Mouse (Mus musculus): ENCODE measurements at regions not wholly inside any gene's neighbourhood (a gene's known extent, or its start where the extent isn't known, plus 50 kb on each side); places are given as distances from the start of the nearest gene placed in this dataset.
A peak's percentile ranks its signal among the peaks of the same experiment; 100 is the strongest.

DNA sequence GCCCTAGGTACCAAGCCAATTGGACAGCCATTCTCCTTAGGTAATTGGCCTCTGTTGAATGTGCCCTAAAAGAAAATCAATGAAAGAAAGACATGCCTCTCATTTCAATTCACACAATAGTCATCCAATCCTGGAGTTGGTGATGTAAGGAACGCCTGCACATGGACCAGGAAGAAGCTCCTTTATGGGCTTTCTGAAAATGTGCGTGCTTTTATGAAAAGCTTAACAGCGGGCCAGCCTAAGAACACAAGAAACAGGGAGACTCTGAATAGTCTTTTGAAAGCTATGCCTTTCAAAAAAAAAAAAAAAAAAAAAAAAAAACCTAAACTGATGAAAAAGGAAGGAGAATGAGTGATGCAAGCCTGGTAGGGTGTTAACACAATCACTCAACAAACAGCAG, 183.1 kb downstream of the Pcdh19 start:
- no peak overlapping the region for H3K27ac ChIP-seq
- TF ChIP-seq CTCF (conservative IDR thresholded peaks at IDR 0.05) = no peak
- no peak for DNase-seq (ENCODE audit: low spot score in 2 of 2)
- no peak overlapping the region for H3K4me3 ChIP-seq

GRCm38 (mm10) chrX:133461867-133462266, 226.9 kb downstream of the Pcdh19 start:
- H3K27ac ChIP-seq = no peak overlapping the region
- DNase-seq (ENCODE audit: low spot score in 2 of 2) = no peak
- no peak for TF ChIP-seq CTCF (conservative IDR thresholded peaks at IDR 0.05)
- no peak overlapping the region for H3K4me3 ChIP-seq

- peak overlapping the region; percentile 39; the same call in 1 of the 2 replicates for H3K27ac ChIP-seq
- no peak overlapping the region for H3K4me3 ChIP-seq
- no peak for TF ChIP-seq CTCF (conservative IDR thresholded peaks at IDR 0.05)
- DNase-seq (ENCODE audit: low spot score in 2 of 2) = peak in 1 of 2 experiments; percentile 1
These were observed 241.4 kb downstream of the Pcdh19 start for GRCm38 (mm10) chrX:133447417-133447816.

DNA sequence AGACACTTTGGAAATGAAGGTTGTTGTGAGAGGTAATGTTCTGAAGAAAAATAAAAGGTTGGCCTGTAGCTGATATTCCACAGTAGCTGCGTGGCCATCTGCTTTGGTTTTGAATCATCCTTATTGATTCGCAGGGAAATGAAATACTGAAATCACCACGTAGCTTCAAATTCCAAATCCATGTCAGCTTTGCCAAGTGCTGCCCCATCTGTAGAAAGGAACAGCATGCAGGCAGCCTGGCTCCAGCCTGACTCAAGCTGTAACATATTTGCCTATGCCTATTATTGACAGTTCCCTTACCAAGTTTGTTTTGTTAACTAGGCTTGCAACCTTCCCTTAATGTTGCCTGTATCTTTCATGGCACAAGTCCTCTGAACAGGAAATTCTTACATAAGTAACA, 286.3 kb downstream of the Pcdh19 start:
- TF ChIP-seq CTCF (conservative IDR thresholded peaks at IDR 0.05) = no peak
- peak; percentile 55 to 73 for DNase-seq (ENCODE audit: low spot score in 2 of 2)
- no peak overlapping the region for H3K4me3 ChIP-seq
- peak overlapping the region; percentile 70; the same call in 1 of the 2 replicates for H3K27ac ChIP-seq

DNA sequence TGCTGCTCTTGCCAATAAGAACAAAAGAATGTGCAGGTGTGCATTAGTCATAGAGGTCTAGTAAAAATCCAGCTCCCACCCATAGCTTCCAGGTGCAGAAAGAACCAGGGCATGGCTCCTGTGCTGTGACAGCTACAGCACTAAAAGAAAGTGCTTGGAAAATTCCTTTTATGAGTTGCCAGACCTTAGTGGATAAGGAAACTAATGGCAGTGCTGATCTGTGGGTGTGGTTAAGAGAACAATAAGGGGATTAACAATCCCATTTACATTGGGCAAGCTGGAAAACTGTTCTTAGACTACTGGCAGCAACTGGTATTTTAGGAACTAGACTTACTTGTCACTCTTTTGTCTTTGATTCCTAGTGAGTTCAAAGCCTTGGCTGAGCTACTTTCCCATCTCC, 301.0 kb downstream of the Pcdh19 start:
- no peak for DNase-seq (ENCODE audit: low spot score in 2 of 2)
- Histone ChIP-seq H3K4me3 (no peak overlapping the region), H3K27ac (no peak overlapping the region)
- TF ChIP-seq CTCF (conservative IDR thresholded peaks at IDR 0.05) = no peak

DNA sequence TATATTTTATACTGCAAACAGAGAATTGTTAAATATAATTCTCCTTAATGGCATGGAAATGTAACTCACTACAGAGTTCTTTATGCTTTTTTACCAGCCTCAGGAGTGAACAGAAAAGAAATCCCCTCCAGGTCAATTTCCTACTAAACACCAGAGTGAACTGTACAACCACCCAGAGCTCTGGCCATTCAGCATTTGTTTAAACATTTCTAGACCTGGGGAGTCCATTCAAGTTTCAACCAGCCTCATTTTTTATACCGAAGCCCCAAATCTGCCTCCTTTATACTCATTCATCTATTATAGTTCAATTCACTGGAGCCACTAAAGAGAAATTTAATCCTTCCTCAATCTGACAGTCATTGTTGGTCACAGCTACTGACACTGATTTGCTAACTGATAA, 314.8 kb downstream of the Pcdh19 start:
- no peak overlapping the region for H3K4me3 ChIP-seq
- no peak for DNase-seq (ENCODE audit: low spot score in 2 of 2)
- H3K27ac ChIP-seq = no peak overlapping the region
- no peak for TF ChIP-seq CTCF (conservative IDR thresholded peaks at IDR 0.05)

GRCm38 (mm10) chrX:133373047-133373446, 315.7 kb downstream of the Pcdh19 start:
- no peak for DNase-seq (ENCODE audit: low spot score in 2 of 2)
- Histone ChIP-seq H3K27ac (no peak overlapping the region), H3K4me3 (no peak overlapping the region)
- TF ChIP-seq CTCF (conservative IDR thresholded peaks at IDR 0.05) = no peak

- no peak for DNase-seq (ENCODE audit: low spot score in 2 of 2)
- no peak overlapping the region for H3K4me3 ChIP-seq
These were observed 316.4 kb downstream of the Pcdh19 start for GRCm38 (mm10) chrX:133372411-133372810.

GRCm38 (mm10) chrX:133360739-133361138, 328.0 kb downstream of the Pcdh19 start:
- TF ChIP-seq CTCF (conservative IDR thresholded peaks at IDR 0.05) = no peak
- no peak overlapping the region for H3K27ac ChIP-seq
- no peak overlapping the region for H3K4me3 ChIP-seq
- DNase-seq (ENCODE audit: low spot score in 2 of 2) = no peak

More at GRCm38 (mm10) chrX:133372411-133372810, 316.4 kb downstream of the Pcdh19 start:
- TF ChIP-seq CTCF (conservative IDR thresholded peaks at IDR 0.05) = no peak
- H3K27ac ChIP-seq = no peak overlapping the region
